Mouse (Mus musculus) urinary bladder, adult 18-20 months (tissue): ENCODE measurements around the gene Cnga3.

Source experiments
- DNase-seq, 2 experiments: peaks; one replicate each; pipeline ENCODE4 v3.0.0; 2022; ENCODE audit warnings: low spot score in 2 of 2, mixed read lengths in 2 of 2

Gene Cnga3

GRCm38 (mm10) chr1:37286556-37286955, 72.3 kb downstream of the Cnga3 start:
- DNase-seq: no peak

GRCm38 (mm10) chr1:37287748-37288147, 73.5 kb downstream of the Cnga3 start:
- no peak for DNase-seq

DNA sequence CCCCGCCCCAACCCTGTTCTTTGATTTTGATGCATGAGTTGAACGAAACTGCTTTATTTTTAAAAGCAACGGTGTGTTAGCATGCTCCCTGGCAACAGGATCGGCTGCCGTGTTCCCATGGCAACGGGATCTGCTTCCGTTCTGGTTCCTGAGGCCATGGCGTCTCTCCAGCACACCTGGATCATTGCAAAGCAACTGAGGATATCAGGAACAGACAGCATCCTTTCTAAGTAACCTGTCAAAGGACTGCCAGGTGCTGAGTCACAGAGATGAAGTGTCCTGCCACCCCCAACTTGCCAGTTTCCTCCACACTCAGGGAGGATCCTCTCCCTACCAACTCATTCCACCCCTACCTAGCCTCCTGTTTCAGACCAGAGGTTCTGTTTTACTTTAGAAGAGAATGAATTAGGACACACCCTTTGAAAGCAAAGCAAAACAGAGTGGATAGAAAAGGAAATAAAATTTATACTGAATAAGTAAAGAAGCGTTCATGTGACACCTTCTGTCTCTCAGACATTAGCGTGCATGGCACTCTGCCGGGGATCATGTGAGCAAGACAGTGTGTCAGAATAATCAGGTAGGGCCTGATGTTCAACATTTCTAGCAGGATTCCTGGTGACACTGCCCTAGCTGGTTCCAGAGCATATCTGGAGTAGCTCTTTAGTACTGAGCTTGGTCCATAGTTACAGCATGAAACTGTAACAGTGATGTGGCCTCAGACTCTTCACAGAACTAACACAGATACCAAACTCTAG, 74.1 kb downstream of the Cnga3 start:
- DNase-seq: no peak

GRCm38 (mm10) chr1:37288941-37289340, 74.7 kb downstream of the Cnga3 start:
- DNase-seq: no peak

- no peak for DNase-seq
Measured at GRCm38 (mm10) chr1:37296414-37296813, 82.2 kb downstream of the Cnga3 start.

DNA sequence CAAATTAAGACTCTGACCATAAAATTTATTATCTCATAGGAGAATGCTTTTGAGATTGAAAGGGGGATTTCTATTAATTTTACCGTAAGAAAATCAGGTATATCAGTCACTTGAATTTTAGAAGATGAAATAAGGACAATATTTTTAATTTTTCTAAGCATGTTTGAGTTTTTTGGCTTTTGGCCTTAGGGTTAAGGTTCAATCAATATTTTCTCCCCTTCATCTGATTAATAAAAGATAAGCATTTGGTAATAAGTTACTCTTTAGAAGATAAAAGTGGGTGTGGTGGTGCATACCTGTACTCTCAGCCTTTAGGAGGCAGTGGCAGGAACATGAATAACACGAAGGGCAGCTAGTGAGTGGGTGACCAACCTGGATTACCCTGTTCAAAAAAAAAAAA, 84.7 kb downstream of the Cnga3 start:
- no peak for DNase-seq

GRCm38 (mm10) chr1:37299540-37300491, 85.6 kb downstream of the Cnga3 start, which contains the start of gene Inpp4a:
TSS of gene Inpp4a (plus strand) at chr1:37299865.
- peak; percentile 88 to 91 for DNase-seq

GRCm38 (mm10) chr1:37300650-37301049, 86.4 kb downstream of the Cnga3 start:
- DNase-seq: no peak

- no peak for DNase-seq
Measured at GRCm38 (mm10) chr1:37302801-37303200, 88.6 kb downstream of the Cnga3 start.

DNA sequence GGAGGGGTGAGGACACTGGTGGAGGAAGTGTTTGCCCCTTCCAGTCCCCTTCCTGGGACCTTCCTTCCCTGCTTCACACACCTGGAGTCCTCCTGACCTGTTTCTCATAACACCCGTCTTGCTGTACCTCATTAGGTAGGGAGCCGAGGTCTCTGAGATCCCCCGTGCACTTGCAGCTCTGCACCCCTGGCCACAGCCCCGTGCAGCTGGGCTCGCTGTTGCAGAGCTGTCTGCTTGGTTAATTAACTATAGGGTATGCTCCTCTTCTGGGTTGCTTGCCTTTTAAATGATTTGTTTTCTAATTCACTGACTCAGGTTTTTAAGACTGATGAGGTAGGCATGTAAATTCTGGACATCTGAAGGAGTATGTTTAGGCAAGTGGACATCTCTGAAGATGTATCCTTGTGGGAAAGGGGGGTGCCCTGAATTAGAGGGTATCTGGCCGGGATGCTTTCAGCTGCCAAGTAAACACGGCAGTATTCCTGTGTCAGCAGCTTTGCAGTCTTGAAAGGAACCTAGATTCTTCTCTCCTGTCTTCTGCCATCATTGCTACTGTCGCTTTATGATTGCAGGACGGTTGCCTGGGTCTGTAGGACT, 91.6 kb downstream of the Cnga3 start:
- DNase-seq: no peak

- no peak for DNase-seq
Measured at GRCm38 (mm10) chr1:37307586-37307985, 93.4 kb downstream of the Cnga3 start.

DNA sequence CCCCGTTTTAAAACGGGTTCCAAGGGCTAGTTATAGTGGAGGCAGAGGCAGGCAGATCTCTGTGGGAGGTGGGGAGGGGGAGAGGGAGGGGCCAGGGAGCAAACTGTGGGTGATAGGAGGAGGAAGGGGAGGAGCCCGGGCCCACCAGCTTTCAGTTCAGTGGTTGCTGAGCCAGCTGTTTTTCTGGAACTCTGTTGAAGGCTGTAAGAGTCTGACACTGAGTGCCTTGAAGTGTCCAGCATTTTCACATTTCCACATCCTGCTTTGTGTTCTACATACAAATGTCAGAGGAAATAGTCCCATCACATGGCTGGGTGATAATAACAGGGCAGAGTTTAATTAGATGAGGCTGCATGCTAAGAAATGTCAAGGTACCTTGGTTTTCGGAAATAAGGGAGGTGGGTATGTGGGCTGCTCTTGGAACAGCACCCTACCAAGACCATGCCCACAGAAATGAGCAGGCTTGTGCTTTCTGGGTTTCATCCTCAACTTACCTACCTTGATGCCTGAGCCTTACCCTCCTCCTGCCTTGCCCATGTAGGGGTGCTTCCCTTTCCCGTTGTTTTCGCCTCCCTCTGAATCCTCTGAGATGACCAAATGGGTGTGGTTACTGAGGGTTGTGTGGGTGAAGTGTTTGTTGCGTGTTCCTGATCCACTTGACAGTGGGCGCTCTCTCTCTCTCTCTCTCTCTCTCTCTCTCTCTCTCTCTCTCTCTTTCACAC, 93.9 kb downstream of the Cnga3 start:
- no peak for DNase-seq

DNA sequence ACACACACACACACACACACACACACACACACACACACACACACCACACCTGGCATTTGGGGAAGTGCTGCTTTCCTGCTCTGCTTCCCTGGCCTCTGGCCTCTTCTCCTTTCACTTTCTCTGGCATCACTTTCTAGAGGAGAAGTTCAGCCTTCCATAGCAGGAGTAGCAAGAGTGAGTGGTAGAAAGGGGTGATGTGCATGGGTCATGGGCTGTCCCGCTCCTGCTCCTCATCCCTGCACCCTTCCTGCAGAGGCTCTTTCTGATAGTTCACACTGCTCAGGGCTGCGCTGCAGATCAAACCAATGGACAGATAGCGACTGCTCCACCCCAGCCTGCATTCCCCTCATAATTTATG, 94.5 kb downstream of the Cnga3 start:
- DNase-seq: no peak

GRCm38 (mm10) chr1:37309939-37310515, 95.8 kb downstream of the Cnga3 start:
- no peak for DNase-seq
